Mouse (Mus musculus): Measurements from ENCODE around the gene Rnf208.

The Rnf208 gene

GRCm38 (mm10) chr2:25278928-25279882 lies 37.1 kb downstream of the Rnf208 start:
- DNase-seq, result peak; percentile 86 to 94

DNA sequence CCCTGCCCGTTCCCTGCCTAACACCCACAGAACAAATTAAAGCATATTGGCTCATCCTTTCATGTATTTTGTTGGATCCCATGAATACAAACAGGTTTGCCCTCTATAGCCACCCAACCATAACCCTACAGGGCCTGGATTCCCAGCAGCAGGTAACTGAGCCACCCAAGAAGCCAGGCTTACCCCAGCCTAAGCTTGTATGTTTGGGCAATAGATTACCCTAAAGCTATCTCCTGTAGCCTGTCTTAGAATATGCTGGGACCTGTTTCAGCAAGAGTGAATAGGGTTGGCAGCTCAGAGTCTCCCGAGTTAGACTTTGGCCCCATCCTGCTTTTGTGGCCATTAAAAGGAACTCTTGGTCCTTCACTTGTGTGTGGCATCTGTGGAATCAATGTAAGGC lies 43.5 kb downstream of the Rnf208 start:
- DNase-seq, result no peak

DNA sequence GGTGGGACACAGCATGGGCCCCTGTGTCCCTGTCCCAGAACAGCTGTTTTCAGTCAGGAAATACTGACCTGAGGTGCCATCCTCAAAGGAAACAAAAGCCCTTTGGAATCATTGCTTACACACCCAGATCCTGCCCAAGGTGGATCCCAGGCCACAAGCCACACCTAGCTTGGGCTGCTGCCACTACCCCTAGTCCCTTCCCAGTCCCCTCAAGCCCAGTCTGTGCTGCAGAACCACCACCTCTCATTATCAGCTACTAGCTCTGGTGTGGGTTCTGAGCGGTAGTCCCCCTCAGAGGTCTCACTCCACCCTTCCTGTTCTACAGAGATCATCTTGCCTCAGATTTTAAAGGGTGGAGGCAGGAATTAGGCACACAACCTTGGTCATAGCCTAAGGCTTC lies 44.3 kb downstream of the Rnf208 start:
- DNase-seq, result no peak

- peak; percentile 45 to 61 for DNase-seq
Measured at GRCm38 (mm10) chr2:25286837-25287636, 45.0 kb downstream of the Rnf208 start.

- DNase-seq, result no peak
Measured at GRCm38 (mm10) chr2:25287927-25288649, 46.0 kb downstream of the Rnf208 start, which contains the start of gene Tmem210. Gene Tmem210 (plus strand): TSS chr2:25288145.

- no peak for DNase-seq
Measured at GRCm38 (mm10) chr2:25288734-25289345, 46.8 kb downstream of the Rnf208 start.

GRCm38 (mm10) chr2:25289651-25290050 lies 47.6 kb downstream of the Rnf208 start, which contains the start of gene Lrrc26:
Gene Lrrc26 (plus strand): TSS chr2:25289915.
- peak; percentile 83 to 84 for DNase-seq

- peak; percentile 29 to 50 for DNase-seq
Measured at GRCm38 (mm10) chr2:25290101-25290815, 48.2 kb downstream of the Rnf208 start.

- peak in 1 of 2 experiments; percentile 47 for DNase-seq
Measured at GRCm38 (mm10) chr2:25290816-25291130, 48.7 kb downstream of the Rnf208 start.

- DNase-seq, result peak in 1 of 2 experiments; percentile 51
Measured at GRCm38 (mm10) chr2:25291184-25292053, 49.4 kb downstream of the Rnf208 start.

- peak in 1 of 2 experiments; percentile 44 for DNase-seq
Measured at GRCm38 (mm10) chr2:25292054-25292544, 50.0 kb downstream of the Rnf208 start.

GRCm38 (mm10) chr2:25292856-25293255 lies 50.8 kb downstream of the Rnf208 start:
- peak; percentile 70 to 94 for DNase-seq

DNA sequence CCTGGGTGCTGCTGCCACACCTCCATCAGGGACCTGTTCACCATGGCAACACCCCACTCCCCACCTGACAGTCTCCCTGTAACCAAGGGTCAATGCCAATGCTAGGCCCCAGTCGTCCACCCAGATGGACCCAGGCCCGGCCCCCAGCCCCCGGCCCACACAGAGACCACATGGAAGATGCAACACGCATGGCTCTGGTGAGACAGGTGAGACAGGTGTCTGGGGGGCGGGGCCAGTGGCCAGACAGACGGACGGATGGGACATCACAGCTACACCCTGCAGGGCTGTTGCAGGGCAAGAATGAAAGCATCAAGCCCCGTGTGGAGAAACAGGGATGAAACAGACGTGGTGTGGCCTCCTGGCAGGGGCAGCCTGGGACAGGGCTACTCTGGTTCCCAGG lies 51.7 kb downstream of the Rnf208 start:
- no peak for DNase-seq
